Mouse (Mus musculus): ENCODE measurements around the gene Ankrd28.
A peak's percentile ranks its signal among the peaks of the same experiment; 100 is the strongest.
"Not testable (repeated sequence)": the region's sequence is repeated elsewhere in the genome, so short reads cannot be mapped to it uniquely, and the experiment has no call there.

Gene Ankrd28

GRCm38 (mm10) chr14:31830571-31831369, at the start of gene Ankrd28:
Ankrd28 (minus strand) TSS chr14:31830651.
- peak; percentile 94 for DNase-seq (ENCODE audit: low spot score)

- DNase-seq (ENCODE audit: low spot score) = no peak
Measured at GRCm38 (mm10) chr14:31879456-31879855, 49.0 kb upstream of the Ankrd28 start.

GRCm38 (mm10) chr14:31872130-31872529, 41.7 kb upstream of the Ankrd28 start:
- DNase-seq (ENCODE audit: low spot score) = no peak

GRCm38 (mm10) chr14:31870436-31870835, 40.0 kb upstream of the Ankrd28 start:
- no peak for DNase-seq (ENCODE audit: low spot score)

- DNase-seq (ENCODE audit: low spot score) = no peak
Measured at GRCm38 (mm10) chr14:31868591-31868990, 38.1 kb upstream of the Ankrd28 start.

GRCm38 (mm10) chr14:31866366-31866765, 35.9 kb upstream of the Ankrd28 start:
- DNase-seq (ENCODE audit: low spot score) = not testable (repeated sequence)

GRCm38 (mm10) chr14:31858679-31859078, 28.2 kb upstream of the Ankrd28 start:
- no peak for DNase-seq (ENCODE audit: low spot score)

- DNase-seq (ENCODE audit: low spot score) = peak; percentile 47
Measured at GRCm38 (mm10) chr14:31857096-31857975, 26.9 kb upstream of the Ankrd28 start.

- DNase-seq (ENCODE audit: low spot score) = no peak
Measured at GRCm38 (mm10) chr14:31856007-31856406, 25.6 kb upstream of the Ankrd28 start.

GRCm38 (mm10) chr14:31854667-31855066, 24.2 kb upstream of the Ankrd28 start:
- no peak for DNase-seq (ENCODE audit: low spot score)

- no peak for DNase-seq (ENCODE audit: low spot score)
Measured at GRCm38 (mm10) chr14:31843571-31843970, 13.1 kb upstream of the Ankrd28 start.

GRCm38 (mm10) chr14:31832022-31832421, 1.6 kb upstream of the Ankrd28 start:
- DNase-seq (ENCODE audit: low spot score) = no peak

- DNase-seq (ENCODE audit: low spot score) = peak; percentile 68
Measured at GRCm38 (mm10) chr14:31831370-31831712, 890 bp upstream of the Ankrd28 start.

GRCm38 (mm10) chr14:31829761-31830562, 489 bp downstream of the Ankrd28 start:
- DNase-seq (ENCODE audit: low spot score) = peak; percentile 43

- DNase-seq (ENCODE audit: low spot score) = no peak
Measured at GRCm38 (mm10) chr14:31827221-31827620, 3.2 kb downstream of the Ankrd28 start.

- DNase-seq (ENCODE audit: low spot score) = no peak
Measured at GRCm38 (mm10) chr14:31809942-31810341, 20.5 kb downstream of the Ankrd28 start.

- DNase-seq (ENCODE audit: low spot score) = no peak
Measured at GRCm38 (mm10) chr14:31803791-31804190, 26.7 kb downstream of the Ankrd28 start.

GRCm38 (mm10) chr14:31800976-31801375, 29.5 kb downstream of the Ankrd28 start:
- DNase-seq (ENCODE audit: low spot score) = no peak

- DNase-seq (ENCODE audit: low spot score) = no peak
Measured at GRCm38 (mm10) chr14:31800446-31800845, 30.0 kb downstream of the Ankrd28 start.

- DNase-seq (ENCODE audit: low spot score) = no peak
Measured at GRCm38 (mm10) chr14:31798937-31799336, 31.5 kb downstream of the Ankrd28 start.

GRCm38 (mm10) chr14:31795535-31795934, 34.9 kb downstream of the Ankrd28 start:
- no peak for DNase-seq (ENCODE audit: low spot score)

- DNase-seq (ENCODE audit: low spot score) = no peak
Measured at GRCm38 (mm10) chr14:31794776-31795126, 35.7 kb downstream of the Ankrd28 start.
